Mouse (Mus musculus) C2C12 (cell line): ENCODE data around the gene Eif4e3. TPM values are rescaled to one million over a fixed set of nuclear protein-coding genes. Genes with fewer than 3 reads are reported as not detected.

Experiments used
- H3K27me3 ChIP-seq: one replicate; pipeline ENCODE4 v1.6.1; 2011; ENCODE audit not compliant: control insufficient read depth, insufficient read depth, insufficient read length
- H3K36me3 ChIP-seq: one replicate; pipeline ENCODE4 v1.6.1; 2011; ENCODE audit not compliant: control insufficient read depth, insufficient read depth
- H3K4me3 ChIP-seq: one replicate; pipeline ENCODE4 v1.5.1; 2011; ENCODE audit warnings: mild to moderate bottlenecking, control low read depth; ENCODE audit not compliant: poor library complexity, insufficient read depth, severe bottlenecking
- H3K79me2 ChIP-seq: one replicate; pipeline ENCODE4 v1.6.1; 2011; ENCODE audit not compliant: control insufficient read depth, insufficient read depth
- H3K79me3 ChIP-seq: one replicate; pipeline ENCODE4 v1.6.1; 2011; ENCODE audit warnings: low read depth, control low read depth
- H3ac ChIP-seq: one replicate; pipeline ENCODE3; 2011; ENCODE audit warnings: low read depth; ENCODE audit not compliant: control insufficient read depth, insufficient read length
- CEBPB ChIP-seq: IDR thresholded peaks from one replicate; pipeline ENCODE4 v1.6.1; 2011; ENCODE audit warnings: low read depth, mild to moderate bottlenecking, control low read depth, moderate library complexity
- CTCF ChIP-seq: IDR thresholded peaks from one replicate; pipeline ENCODE4 v1.5.1; 2011; ENCODE audit not compliant: control insufficient read depth, insufficient read depth, insufficient read length
- FOSL1 ChIP-seq: IDR thresholded peaks from one replicate; pipeline ENCODE4 v1.8.0; 2011; ENCODE audit warnings: mild to moderate bottlenecking, low read length; ENCODE audit not compliant: poor library complexity, insufficient read depth, severe bottlenecking
- MAX ChIP-seq: IDR thresholded peaks from one replicate; pipeline ENCODE4 v1.6.1; 2011; ENCODE audit warnings: mild to moderate bottlenecking, control low read depth
- MYOD1 ChIP-seq: IDR thresholded peaks from one replicate; pipeline ENCODE4 v1.6.1; 2011; ENCODE audit warnings: low read depth; ENCODE audit not compliant: control insufficient read depth, insufficient read length
- MYOG ChIP-seq: IDR thresholded peaks from one replicate; pipeline ENCODE4 v1.6.1; 2011; ENCODE audit not compliant: control insufficient read depth, insufficient read length; ENCODE audit errors: extremely low read depth
- USF1 ChIP-seq: IDR thresholded peaks from one replicate; pipeline ENCODE4 v1.6.1; 2011; ENCODE audit warnings: low read depth, mild to moderate bottlenecking, control low read depth, moderate library complexity
- polyA plus RNA-seq: library from polyadenylated mRNA; unstranded; fragments of >200 nt; fragmentation: generic; extraction: Trizol; gene quantifications from one replicate; pipeline ENCODE4 v1.2.1, GENCODE M21; 2012; ENCODE audit warnings: missing spikeins

Gene Eif4e3
- polyA plus RNA-seq, 1 experiment = 5.9 TPM

DNA sequence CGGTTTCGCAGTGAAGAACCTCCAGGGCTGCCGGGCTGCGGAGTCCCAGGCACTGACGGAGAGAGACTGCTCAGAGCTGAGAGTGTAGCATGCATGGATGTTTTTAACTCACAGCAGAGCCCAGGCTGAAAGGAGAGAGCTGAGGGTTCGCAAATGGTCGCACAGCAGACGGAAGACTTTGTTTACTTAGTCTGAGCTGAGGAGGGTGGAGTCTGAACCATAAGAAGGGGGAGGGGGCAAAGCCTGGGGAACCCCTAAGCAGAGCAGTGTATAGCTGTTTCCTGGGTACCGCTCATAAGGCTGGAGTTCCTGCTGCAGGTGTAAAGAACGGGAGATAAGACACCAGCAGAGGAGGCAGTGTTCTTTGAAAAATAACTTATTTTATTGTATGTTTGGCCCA is 20.2 kb downstream of the Eif4e3 start:
- Histone ChIP-seq H3K36me3 (no peaks in the 10 kb centered on the region), H3K79me2 (no peaks in the 10 kb centered on the region), H3ac (no peak overlapping the region), H3K79me3 (no peaks in the 10 kb centered on the region), H3K27me3 (no peaks in the 10 kb centered on the region), H3K4me3 (no peak overlapping the region)
- TF ChIP-seq CTCF = no peak
- TF ChIP-seq MYOD1 = no peak
- no peak for TF ChIP-seq FOSL1
- TF ChIP-seq MYOG = no peak
- TF ChIP-seq USF1 = no peak
- TF ChIP-seq MAX = no peak

DNA sequence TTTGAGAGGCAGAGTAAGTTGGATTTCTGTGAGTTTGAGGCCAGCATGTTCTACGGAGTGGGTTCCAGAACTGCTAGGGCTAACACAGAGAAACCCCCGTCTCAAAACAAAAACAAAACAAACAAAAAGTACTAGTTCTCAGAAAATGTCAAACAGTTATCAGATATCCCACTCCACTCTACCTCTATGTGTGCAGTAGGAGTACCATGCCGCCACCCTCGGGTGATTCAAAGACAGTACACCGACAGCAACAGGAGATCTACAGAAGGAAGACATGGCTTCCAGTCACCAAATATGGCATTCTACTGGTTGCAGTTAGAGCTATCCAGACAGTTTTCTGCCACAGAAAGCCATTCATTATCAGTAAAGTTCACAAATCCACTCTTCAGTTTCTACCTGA is 21.7 kb downstream of the Eif4e3 start:
- Histone ChIP-seq H3K79me3 (no peaks in the 10 kb centered on the region), H3K79me2 (no peaks in the 10 kb centered on the region), H3K36me3 (no peaks in the 10 kb centered on the region), H3K27me3 (no peaks in the 10 kb centered on the region), H3ac (no peak overlapping the region), H3K4me3 (no peak overlapping the region)
- TF ChIP-seq CEBPB = no peak
- no peak for TF ChIP-seq MYOD1

DNA sequence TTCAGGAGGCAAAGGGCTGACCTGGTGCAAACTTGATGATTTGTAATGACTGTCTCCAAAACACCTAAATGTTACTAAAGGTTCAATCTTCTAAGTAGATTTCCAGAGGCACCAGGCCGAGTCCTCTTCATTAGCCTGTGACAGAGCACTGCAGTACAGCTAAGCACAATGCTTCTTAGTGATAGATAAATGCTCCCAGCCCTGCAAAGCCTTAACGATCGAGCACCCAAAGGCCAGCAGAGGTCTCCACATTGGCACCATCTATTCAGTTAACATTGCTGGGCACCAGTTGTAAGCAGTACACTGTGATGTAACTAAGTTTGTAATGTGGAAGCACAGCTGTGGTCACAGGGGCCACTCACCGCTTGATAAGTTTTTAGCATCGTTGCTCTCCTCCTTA is 22.2 kb downstream of the Eif4e3 start:
- Histone ChIP-seq H3K36me3 (no peaks in the 10 kb centered on the region), H3K79me3 (no peaks in the 10 kb centered on the region), H3K79me2 (no peaks in the 10 kb centered on the region), H3ac (no peak overlapping the region), H3K27me3 (no peaks in the 10 kb centered on the region), H3K4me3 (no peak overlapping the region)
- TF ChIP-seq CTCF (no peak), USF1 (no peak)

DNA sequence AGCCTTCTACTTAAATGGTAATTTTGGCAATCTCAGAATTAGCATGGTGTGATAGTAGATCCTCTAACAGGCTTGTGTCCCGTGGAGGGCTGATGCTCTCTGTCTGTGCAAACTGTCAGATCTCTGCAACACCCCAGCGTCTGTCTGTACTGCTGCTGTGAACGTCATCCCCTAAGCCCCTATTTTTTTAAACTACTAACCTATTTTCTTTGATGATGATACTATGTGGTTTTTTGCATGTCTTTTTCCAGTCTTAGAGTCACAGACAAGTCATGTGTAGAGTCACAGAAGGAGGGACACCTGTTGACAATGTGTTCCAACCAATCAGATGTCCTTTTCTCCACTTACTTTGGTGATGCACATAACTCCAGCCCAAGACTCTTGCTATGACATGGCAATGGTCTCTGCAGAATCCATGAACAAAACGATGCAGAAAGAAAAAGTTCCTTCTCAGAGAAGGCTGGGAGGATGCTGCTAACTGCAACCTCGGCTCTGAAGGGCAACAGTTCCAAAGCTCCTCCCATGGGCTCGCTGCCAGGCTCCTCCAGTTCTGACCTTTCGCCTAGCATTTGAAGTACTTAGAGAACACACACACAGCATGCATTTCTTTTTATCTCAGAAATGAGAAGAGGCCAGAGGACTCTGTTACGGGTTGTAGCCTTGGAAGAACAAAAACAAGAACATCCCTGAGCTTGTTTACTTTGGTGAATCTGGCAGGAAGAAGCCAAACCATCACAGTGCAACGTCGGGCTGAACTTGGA is 23.0 kb downstream of the Eif4e3 start:
- no peaks in the 10 kb centered on the region for H3K27me3 ChIP-seq
- no peaks in the 10 kb centered on the region for H3K79me2 ChIP-seq
- H3K79me3 ChIP-seq = no peaks in the 10 kb centered on the region
- TF ChIP-seq MAX (no peak), CTCF (no peak), CEBPB (no peak), USF1 (no peak), FOSL1 (no peak), MYOG (no peak), MYOD1 (no peak)
- H3K4me3 ChIP-seq = no peak overlapping the region
- H3ac ChIP-seq = no peak overlapping the region
- H3K36me3 ChIP-seq = no peaks in the 10 kb centered on the region

DNA sequence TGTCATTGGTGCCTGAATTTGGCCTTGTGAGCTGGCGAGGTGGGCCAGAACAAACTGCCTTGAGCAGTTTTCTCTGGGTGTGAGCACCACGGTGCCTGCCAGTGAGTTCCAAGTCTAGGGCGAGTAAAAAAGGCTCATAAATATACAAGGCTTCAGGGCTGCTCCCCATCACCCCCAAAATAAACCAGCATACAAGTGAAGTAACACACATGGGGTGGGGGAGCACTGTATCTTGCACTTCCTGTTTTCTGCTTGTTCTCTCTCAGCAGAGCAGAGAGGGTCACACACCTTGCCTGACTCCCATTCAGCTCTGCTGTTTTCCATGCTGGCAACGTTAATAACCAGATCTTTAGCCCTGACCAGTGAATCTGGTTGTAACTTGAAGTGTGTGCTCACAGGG is 29.1 kb downstream of the Eif4e3 start:
- Histone ChIP-seq H3K79me3 (no peaks in the 10 kb centered on the region), H3K4me3 (no peak overlapping the region), H3K36me3 (no peaks in the 10 kb centered on the region), H3ac (no peak overlapping the region), H3K27me3 (no peaks in the 10 kb centered on the region), H3K79me2 (no peaks in the 10 kb centered on the region)
- TF ChIP-seq MAX (no peak), FOSL1 (no peak), CTCF (no peak), USF1 (no peak)

DNA sequence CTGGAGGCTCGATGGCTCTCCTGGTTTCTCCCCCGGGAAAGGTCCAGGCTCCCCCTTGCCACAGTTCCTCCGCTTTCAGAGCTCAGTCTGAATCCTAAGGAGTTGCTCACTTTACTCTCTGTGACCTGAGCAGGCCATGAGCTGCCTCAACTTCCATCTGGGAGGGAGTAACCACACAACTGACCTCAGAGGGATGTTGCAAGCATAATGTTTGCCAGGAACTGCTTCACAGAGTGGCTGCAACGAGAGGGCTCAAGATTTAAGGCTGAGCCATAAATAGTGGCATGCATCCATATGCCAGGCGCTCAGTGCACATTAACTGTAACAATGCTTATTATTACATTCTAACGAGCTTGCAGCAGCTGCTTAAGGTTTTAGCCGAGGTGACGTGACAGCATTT is 29.8 kb downstream of the Eif4e3 start:
- Histone ChIP-seq H3K27me3 (no peaks in the 10 kb centered on the region), H3ac (no peak overlapping the region), H3K79me3 (no peaks in the 10 kb centered on the region), H3K36me3 (no peaks in the 10 kb centered on the region), H3K4me3 (no peak overlapping the region), H3K79me2 (no peaks in the 10 kb centered on the region)
- TF ChIP-seq FOSL1 (no peak), CTCF (no peak), USF1 (no peak)
